8 mouse cellular contexts compared by ENCODE assay signal in the genomic region with DNA sequence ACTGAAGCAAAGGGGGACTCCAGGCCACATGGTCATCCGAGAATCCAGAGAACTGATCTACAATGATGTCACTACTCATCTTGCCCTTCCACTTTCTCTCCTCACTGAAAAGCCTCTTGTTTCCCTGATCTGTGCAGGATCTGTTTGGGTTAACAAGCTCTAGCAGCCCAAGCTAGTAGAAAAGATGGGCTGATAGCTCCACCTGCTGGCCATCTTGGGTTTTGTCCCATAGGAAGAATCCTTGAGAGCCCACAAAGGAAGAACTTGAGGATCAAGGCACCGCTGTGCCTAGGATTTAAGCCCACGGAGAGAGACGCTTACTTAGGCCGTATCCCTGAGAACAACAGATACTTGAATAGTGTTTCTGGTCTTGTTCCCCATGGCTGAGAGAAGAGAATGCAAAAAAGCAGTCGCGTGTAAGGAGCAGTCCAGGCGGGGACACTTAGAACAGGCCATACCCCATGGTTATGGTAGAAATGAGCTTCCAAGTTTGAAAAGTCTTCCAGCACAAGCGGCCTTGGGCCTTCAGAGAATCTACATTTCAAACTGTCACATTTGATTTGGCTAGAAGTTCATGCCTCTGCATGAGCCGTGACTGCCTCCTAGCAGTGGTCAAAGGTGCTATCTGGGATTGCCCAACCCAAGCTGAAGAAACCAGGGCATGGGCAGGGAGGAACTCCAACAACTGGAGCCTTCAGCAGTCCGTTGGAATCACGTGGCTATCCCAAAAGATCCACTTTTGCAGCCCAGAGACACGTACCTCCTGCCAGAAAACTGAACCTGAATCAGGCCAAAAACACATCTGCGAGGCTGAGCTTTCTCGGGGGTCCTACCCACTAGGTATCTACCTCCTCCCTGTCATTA. TPM values are rescaled to one million over a fixed set of nuclear protein-coding genes. Genes with fewer than 3 reads are reported as not detected.
DNase-seq lines count a peak whose midpoint lies in the region; ATAC-seq and TF ChIP-seq lines count a peak whose summit lies in the region.

No protein-coding gene starts in this region.

- H3K4me1 ChIP-seq in heart, embryonic 15.5 days (replicated peaks): peaks cover 24% of the 10 kb centered on the region
- peaks cover 7 to 13% of the 10 kb centered on the region in 2 experiments; a peak in 3 of 4 replicates for H3K4me1 ChIP-seq in liver, embryonic 14.5 days (replicated peaks; ENCODE audit: control insufficient read depth in 2 of 2, insufficient read depth in 2 of 2, low read length in 1 of 2)
- H3K4me1 ChIP-seq in neural tube, embryonic 11.5 days (ENCODE audit: control insufficient read depth, insufficient read depth, low read length): peaks cover 6% of the 10 kb centered on the region
- H3K4me1 ChIP-seq in stomach, postnatal 0 days (replicated peaks; ENCODE audit: control insufficient read depth, insufficient read depth): peaks cover 4% of the 10 kb centered on the region; the same call in 1 of the 2 replicates

- peak; percentile 94 for TF ChIP-seq CTCF in liver, embryonic 14.5 days (IDR thresholded peaks at IDR 0.05; ENCODE audit: low read depth)
- TF ChIP-seq CTCF in stomach, postnatal 0 days (IDR thresholded peaks at IDR 0.05; ENCODE audit: low read depth): peak; percentile 96

- ATAC-seq in heart, embryonic 15.5 days (replicated peaks; ENCODE audit: insufficient number of reproducible peaks, insufficient read depth, low FRiP score, low read depth): peak; percentile 24
- ATAC-seq in liver, embryonic 14.5 days (ENCODE audit: insufficient read depth): peak; percentile 65
- peak; percentile 64 for ATAC-seq in neural tube, embryonic 11.5 days (ENCODE audit: insufficient read depth, low FRiP score, low TSS enrichment)
- ATAC-seq in stomach, postnatal 0 days (ENCODE audit: low FRiP score, low TSS enrichment): peak; percentile 56

- TF ChIP-seq EP300 in liver, embryonic 14.5 days (IDR thresholded peaks at IDR 0.05; ENCODE audit: low read depth): no peak
- TF ChIP-seq EP300 in stomach, postnatal 0 days (optimal IDR thresholded peaks at IDR 0.05): no peak

- DNase-seq in CD8-positive naive resting alpha-beta T cell, adult 2 months (ENCODE audit: low read depth in 2 of 2, low spot score in 2 of 2): peak; percentile 76 to 82
- DNase-seq in c-Kit-negative CD71-positive TER-119-positive erythroid progenitor cells, embryonic 14.5 days (ENCODE audit: low read depth, low spot score): peak; percentile 89
- DNase-seq in fibroblast of lung, adult 2 months (ENCODE audit: low read depth): peak; percentile 82
- DNase-seq in kidney, postnatal 25 days: peak; percentile 89 to 93
- peak; percentile 74 to 81 (median 81) for DNase-seq in liver, embryonic 14.5 days (ENCODE audit: low read depth in 3 of 3, low spot score in 3 of 3)
- peak; percentile 93 for DNase-seq in neural tube, embryonic 11.5 days (ENCODE audit: low spot score)
- DNase-seq in stomach, postnatal 0 days (ENCODE audit: low spot score): peak; percentile 90

- 3% methylated on average over 15 of the region's 15 CpGs for WGBS in heart, embryonic 15.5 days
- 5% methylated on average over 15 of the region's 15 CpGs for WGBS in liver, embryonic 14.5 days (ENCODE audit: insufficient replicate concordance)
- WGBS in neural tube, embryonic 11.5 days: 3% methylated on average over 15 of the region's 15 CpGs
- WGBS in stomach, postnatal 0 days: 5% methylated on average over 15 of the region's 15 CpGs

- H3K4me2 ChIP-seq in heart, embryonic 15.5 days: peak overlapping the region; percentile 81
- H3K4me2 ChIP-seq in liver, embryonic 14.5 days (ENCODE audit: low read depth): peak overlapping the region; percentile 84
- peak overlapping the region; percentile 31 for H3K4me2 ChIP-seq in neural tube, embryonic 11.5 days (ENCODE audit: low read depth)
- H3K4me2 ChIP-seq in stomach, postnatal 0 days (replicated peaks; ENCODE audit: low read depth): peak overlapping the region; percentile 83

- H3K36me3 ChIP-seq in heart, embryonic 15.5 days: peaks cover 26% of the 10 kb centered on the region
- H3K36me3 ChIP-seq in liver, embryonic 14.5 days (replicated peaks; ENCODE audit: control insufficient read depth, insufficient read depth, low read depth): peaks cover 15% of the 10 kb centered on the region
- peaks cover 8% of the 10 kb centered on the region; the same call in 1 of the 2 replicates for H3K36me3 ChIP-seq in neural tube, embryonic 11.5 days (ENCODE audit: control insufficient read depth, insufficient read depth, low read length)
- 0 out of 2 replicates have a peak, but pooled peaks cover 6% of the 10 kb centered on the region for H3K36me3 ChIP-seq in stomach, postnatal 0 days (ENCODE audit: control insufficient read depth, insufficient read depth, low read length)

- peak overlapping the region; percentile 4; the same call in 1 of the 2 replicates for H3K9ac ChIP-seq in heart, embryonic 15.5 days
- peak overlapping the region; percentile 47 for H3K9ac ChIP-seq in liver, embryonic 14.5 days (replicated peaks)
- no peak overlapping the region for H3K9ac ChIP-seq in neural tube, embryonic 11.5 days (ENCODE audit: low read length)
- H3K9ac ChIP-seq in stomach, postnatal 0 days (ENCODE audit: low read length): 0 out of 2 replicates have a peak overlapping the region, but pooled peaks have one; percentile 43

- 0 out of 2 replicates have a peak, but pooled peaks cover 7% of the 10 kb centered on the region for H3K27me3 ChIP-seq in heart, embryonic 15.5 days
- H3K27me3 ChIP-seq in liver, embryonic 14.5 days (ENCODE audit: control insufficient read depth, insufficient read depth, low read length): no peaks in the 10 kb centered on the region
- no peaks in the 10 kb centered on the region for H3K27me3 ChIP-seq in neural tube, embryonic 11.5 days (ENCODE audit: control insufficient read depth, insufficient read depth, low read length)
- no peaks in the 10 kb centered on the region for H3K27me3 ChIP-seq in stomach, postnatal 0 days (ENCODE audit: control insufficient read depth, insufficient read depth, low read length)

- peak overlapping the region; percentile 50 for H3K27ac ChIP-seq in heart, embryonic 15.5 days
- H3K27ac ChIP-seq in liver, embryonic 14.5 days: peak overlapping the region; percentile 43
- H3K27ac ChIP-seq in neural tube, embryonic 11.5 days (ENCODE audit: low read depth, low read length): peak overlapping the region; percentile 61; the same call in 1 of the 2 replicates
- H3K27ac ChIP-seq in stomach, postnatal 0 days (replicated peaks): peak overlapping the region; percentile 75

- H3K9me3 ChIP-seq in heart, embryonic 15.5 days (replicated peaks): no peaks in the 10 kb centered on the region
- H3K9me3 ChIP-seq in liver, embryonic 14.5 days (ENCODE audit: control insufficient read depth, low read length): no peaks in the 10 kb centered on the region
- H3K9me3 ChIP-seq in neural tube, embryonic 11.5 days (ENCODE audit: control insufficient read depth, low read length): no peaks in the 10 kb centered on the region
- no peaks in the 10 kb centered on the region for H3K9me3 ChIP-seq in stomach, postnatal 0 days (ENCODE audit: control insufficient read depth, low read length)

- peak overlapping the region; percentile 67 for H3K4me3 ChIP-seq in heart, embryonic 15.5 days
- peak overlapping the region; percentile 44 to 57 for H3K4me3 ChIP-seq in liver, embryonic 14.5 days (ENCODE audit: insufficient read depth in 1 of 2, low read depth in 2 of 2, low read length in 2 of 2)
- H3K4me3 ChIP-seq in neural tube, embryonic 11.5 days (ENCODE audit: low read depth, low read length): peak overlapping the region; percentile 18; the same call in 1 of the 2 replicates
- H3K4me3 ChIP-seq in stomach, postnatal 0 days (ENCODE audit: low read depth, low read length): peak overlapping the region; percentile 70

RNA-seq across cellular contexts. Expression of a gene that starts 0.6 kb away (rescaled TPM):
- polyA plus RNA-seq in heart, embryonic 15.5 days (2015; fragmentation: Nextera tagmentation; extraction: Ambion mirVana): 16.3 and 18.6 TPM in 2 replicates
- 6.8 and 7.1 TPM in 2 replicates for polyA plus RNA-seq in liver, embryonic 14.5 days (2012; rRNA removed)
- 1.7 and 2.6 TPM in 2 replicates for polyA plus RNA-seq in liver, embryonic 14.5 days (2014; fragmentation: Nextera tagmentation; extraction: Ambion mirVana)
- polyA plus RNA-seq in neural tube, embryonic 11.5 days (2014; fragmentation: Nextera tagmentation; extraction: Ambion mirVana): 6.9 and 8.3 TPM in 2 replicates
- polyA plus RNA-seq in stomach, postnatal 0 days (2015; fragmentation: Nextera tagmentation; extraction: Ambion mirVana): 10.3 and 10.5 TPM in 2 replicates

RNA-seq across cellular contexts. Expression of a gene that starts 9.6 kb away (rescaled TPM):
- polyA plus RNA-seq in heart, embryonic 15.5 days (2015; fragmentation: Nextera tagmentation; extraction: Ambion mirVana): 0.43 and 2.4 TPM in 2 replicates
- polyA plus RNA-seq in liver, embryonic 14.5 days (2012; rRNA removed): 0.09 and 0.12 TPM in 2 replicates
- polyA plus RNA-seq in liver, embryonic 14.5 days (2014; fragmentation: Nextera tagmentation; extraction: Ambion mirVana): 0.04 TPM in 1 of 2 replicates, not detected in the other
- 1.4 and 1.6 TPM in 2 replicates for polyA plus RNA-seq in neural tube, embryonic 11.5 days (2014; fragmentation: Nextera tagmentation; extraction: Ambion mirVana)
- polyA plus RNA-seq in stomach, postnatal 0 days (2015; fragmentation: Nextera tagmentation; extraction: Ambion mirVana): 15.4 and 18.3 TPM in 2 replicates

RNA-seq across cellular contexts. Expression of a gene that starts 20.0 kb away (rescaled TPM):
- polyA plus RNA-seq in heart, embryonic 15.5 days (2015; fragmentation: Nextera tagmentation; extraction: Ambion mirVana): 117 and 120 TPM in 2 replicates
- 39.6 and 50.8 TPM in 2 replicates for polyA plus RNA-seq in liver, embryonic 14.5 days (2012; rRNA removed)
- 95.1 and 97.7 TPM in 2 replicates for polyA plus RNA-seq in liver, embryonic 14.5 days (2014; fragmentation: Nextera tagmentation; extraction: Ambion mirVana)
- polyA plus RNA-seq in neural tube, embryonic 11.5 days (2014; fragmentation: Nextera tagmentation; extraction: Ambion mirVana): 143 and 145 TPM in 2 replicates
- 182 and 185 TPM in 2 replicates for polyA plus RNA-seq in stomach, postnatal 0 days (2015; fragmentation: Nextera tagmentation; extraction: Ambion mirVana)

RNA-seq across cellular contexts. Expression of a gene that starts 20.2 kb away (rescaled TPM):
- polyA plus RNA-seq in heart, embryonic 15.5 days (2015; fragmentation: Nextera tagmentation; extraction: Ambion mirVana): 1.9 and 2.5 TPM in 2 replicates
- 1.0 and 1.1 TPM in 2 replicates for polyA plus RNA-seq in liver, embryonic 14.5 days (2012; rRNA removed)
- 0.85 and 1.2 TPM in 2 replicates for polyA plus RNA-seq in liver, embryonic 14.5 days (2014; fragmentation: Nextera tagmentation; extraction: Ambion mirVana)
- polyA plus RNA-seq in neural tube, embryonic 11.5 days (2014; fragmentation: Nextera tagmentation; extraction: Ambion mirVana): 3.9 and 5.3 TPM in 2 replicates
- 3.2 and 3.6 TPM in 2 replicates for polyA plus RNA-seq in stomach, postnatal 0 days (2015; fragmentation: Nextera tagmentation; extraction: Ambion mirVana)

Comparison
In these comparisons a context has a peak if more than half of its experiments do, and no peak if none do; other contexts are left out.
1. Peak in every context shown above with its lines: DNase-seq, ATAC-seq, H3K4me3 ChIP-seq and H3K27ac ChIP-seq.
2. H3K4me2 ChIP-seq: peak in every context shown above with its lines; median percentile 84 in liver, embryonic 14.5 days; 83 in stomach, postnatal 0 days; 81 in heart, embryonic 15.5 days; 31 in neural tube, embryonic 11.5 days.
3. H3K4me3 ChIP-seq: peak in every context shown above with its lines; median percentile 70 in stomach, postnatal 0 days; 67 in heart, embryonic 15.5 days; 50 in liver, embryonic 14.5 days; 18 in neural tube, embryonic 11.5 days.